Mouse (Mus musculus): ENCODE data around the gene Rnf185. TPM values are rescaled to one million over a fixed set of nuclear protein-coding genes. Genes with fewer than 3 reads are reported as not detected.

Rnf185 gene
- polyA plus RNA-seq, 1 experiment from 2014 or later: 27.6 TPM

DNA sequence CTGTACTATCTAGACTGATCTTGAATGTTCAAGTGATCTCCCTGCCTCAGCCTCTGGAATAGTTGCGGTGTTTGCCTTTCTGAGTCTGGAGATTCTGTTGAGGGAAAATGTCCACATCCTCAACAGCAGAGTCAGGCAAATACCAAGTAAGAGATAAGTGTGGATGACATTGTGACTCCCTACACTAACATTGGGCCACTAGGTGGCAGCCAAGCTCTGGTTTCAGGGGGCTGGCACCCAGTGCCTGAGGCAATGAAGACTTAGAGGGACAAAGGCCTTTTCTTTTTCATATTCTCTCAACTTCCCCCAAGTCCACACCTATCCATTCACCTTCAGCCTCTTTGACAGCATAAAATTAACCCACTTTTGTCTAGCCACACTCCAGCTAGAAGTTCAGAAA, 20.3 kb upstream of the Rnf185 start:
- Histone ChIP-seq H3K36me3 (no peaks in the 10 kb centered on the region), H3K9ac (no peak overlapping the region), H3K4me3 (replicated peaks) (no peak overlapping the region), H3K9me3 (no peaks in the 10 kb centered on the region), H3K4me1 (no peaks in the 10 kb centered on the region), H3K27ac (no peak overlapping the region), H3K4me2 (no peak overlapping the region), H3K27me3 (replicated peaks) (no peaks in the 10 kb centered on the region)
- WGBS: 29% methylated on average over 1 of the region's 1 CpGs
- peak; percentile 72 for ATAC-seq (ENCODE audit: insufficient read depth, low FRiP score, low read depth)

DNA sequence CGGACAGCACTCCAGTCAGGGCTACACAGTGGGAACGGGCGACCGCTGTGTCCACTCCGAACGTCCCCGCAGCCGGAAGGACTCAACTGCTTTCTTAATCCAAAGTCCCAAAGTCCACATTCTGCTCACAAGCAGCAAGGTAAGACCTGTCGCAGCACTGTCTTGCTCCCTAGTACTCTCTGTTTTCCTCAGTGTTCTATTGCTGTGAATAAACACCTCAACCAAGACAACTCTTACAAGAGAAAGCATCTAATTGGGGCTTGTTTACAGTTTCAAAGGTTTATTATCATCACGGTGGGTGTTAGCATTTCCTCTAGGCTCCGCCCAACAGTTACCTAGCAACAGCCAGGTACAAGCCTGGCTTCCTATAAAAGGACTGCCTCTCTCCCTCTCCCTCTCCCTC, 19.3 kb upstream of the Rnf185 start:
- H3K4me2 ChIP-seq: no peak overlapping the region
- H3K4me1 ChIP-seq: no peaks in the 10 kb centered on the region
- no peaks in the 10 kb centered on the region for H3K36me3 ChIP-seq
- no peaks in the 10 kb centered on the region for H3K9me3 ChIP-seq
- no peak overlapping the region for H3K9ac ChIP-seq
- no peak for ATAC-seq (ENCODE audit: insufficient read depth, low FRiP score, low read depth)
- WGBS: 31% methylated on average over 11 of the region's 11 CpGs
- no peaks in the 10 kb centered on the region for H3K27me3 ChIP-seq (replicated peaks)
- no peak overlapping the region for H3K4me3 ChIP-seq (replicated peaks)
- H3K27ac ChIP-seq: no peak overlapping the region

DNA sequence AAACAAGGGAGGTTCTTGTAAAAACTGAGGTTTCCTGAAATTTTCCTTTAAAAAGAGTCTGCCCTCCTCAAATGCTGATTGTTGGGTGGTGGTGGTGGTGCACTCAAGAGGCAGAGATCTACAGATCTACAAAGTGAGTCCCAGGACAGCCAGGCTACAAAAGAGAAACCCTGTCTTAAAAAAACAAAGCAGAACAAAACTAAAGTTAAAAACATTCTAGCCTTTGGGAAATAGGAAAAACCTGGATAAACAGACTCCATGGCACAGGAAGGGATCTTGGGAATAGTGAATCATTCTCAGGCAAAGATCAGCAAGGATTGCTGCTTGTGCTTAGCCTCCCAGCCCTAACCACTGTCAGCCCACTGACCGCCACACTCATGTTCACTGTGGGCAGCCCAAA, 10.7 kb upstream of the Rnf185 start:
- no peak for ATAC-seq (ENCODE audit: insufficient read depth, low FRiP score, low read depth)
- no peak overlapping the region for H3K27ac ChIP-seq
- 100% methylated on average over 1 of the region's 1 CpGs for WGBS
- H3K4me3 ChIP-seq (replicated peaks): no peak overlapping the region
- no peaks in the 10 kb centered on the region for H3K4me1 ChIP-seq
- H3K36me3 ChIP-seq: no peaks in the 10 kb centered on the region
- no peaks in the 10 kb centered on the region for H3K27me3 ChIP-seq (replicated peaks)
- H3K4me2 ChIP-seq: no peak overlapping the region
- no peaks in the 10 kb centered on the region for H3K9me3 ChIP-seq
- H3K9ac ChIP-seq: no peak overlapping the region

DNA sequence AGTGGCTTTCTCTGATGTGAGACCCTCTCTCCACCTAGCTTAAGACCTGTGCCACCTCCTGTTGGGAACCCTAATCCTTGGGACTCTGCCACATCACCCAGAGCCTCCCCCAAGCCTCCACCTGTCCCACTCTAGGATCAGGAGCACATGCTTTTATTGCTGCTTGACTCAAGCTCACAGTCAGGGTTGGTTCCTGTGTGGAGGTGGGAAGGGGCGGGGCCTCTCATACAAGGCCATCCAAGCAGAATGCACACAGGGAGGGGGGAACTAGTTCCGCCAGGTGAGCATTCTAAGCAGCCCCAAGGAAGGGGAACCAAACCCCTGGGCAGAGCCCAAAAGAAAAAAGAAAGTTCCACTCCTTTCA, 6.9 kb upstream of the Rnf185 start:
- no peak overlapping the region for H3K9ac ChIP-seq
- H3K27ac ChIP-seq: no peak overlapping the region; the same call in 1 of the 2 replicates
- ATAC-seq (ENCODE audit: insufficient read depth, low FRiP score, low read depth): peak; percentile 34

DNA sequence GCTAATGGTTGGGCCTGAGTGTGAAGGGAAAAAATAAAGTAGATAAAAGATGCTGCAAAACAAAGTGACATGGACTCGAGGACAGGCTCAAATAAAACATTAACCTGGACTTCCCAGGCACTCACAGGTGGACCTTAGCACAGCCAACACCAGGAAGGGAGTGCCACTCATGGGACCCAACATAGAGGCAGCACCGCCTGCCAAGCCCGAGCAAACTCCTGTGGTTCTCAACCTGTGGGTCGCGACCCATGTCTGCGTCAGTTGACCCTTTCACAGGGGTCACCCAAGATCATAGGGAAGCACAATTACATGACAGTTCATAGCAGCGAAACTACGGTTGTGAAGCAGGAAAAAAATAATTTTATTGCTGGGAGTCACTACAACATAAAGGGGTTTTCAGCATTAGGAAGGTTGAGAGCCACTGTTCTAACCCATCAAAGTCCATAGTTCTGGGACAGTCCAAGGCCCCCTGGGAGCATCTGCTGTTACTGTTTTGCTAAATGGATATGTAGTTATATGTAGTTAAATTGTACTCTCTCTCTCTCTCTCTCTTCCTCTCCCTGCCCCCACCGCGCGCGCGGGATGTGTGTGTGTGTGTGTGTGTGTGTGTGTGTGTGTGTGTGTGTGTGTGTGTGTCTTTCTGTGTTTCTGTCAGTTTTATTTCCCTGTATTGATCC, 6.4 kb upstream of the Rnf185 start:
- Histone ChIP-seq H3K4me2 (no peak overlapping the region), H3K27ac (no peak overlapping the region; the same call in 1 of the 2 replicates), H3K36me3 (peaks cover 7% of the 10 kb centered on the region; the same call in 1 of the 2 replicates), H3K9me3 (no peaks in the 10 kb centered on the region), H3K4me1 (peaks cover under 1% of the 10 kb centered on the region), H3K27me3 (replicated peaks) (no peaks in the 10 kb centered on the region), H3K9ac (no peak overlapping the region), H3K4me3 (replicated peaks) (no peak overlapping the region)
- WGBS: 76% methylated on average over 12 of the region's 13 CpGs
- peak; percentile 66 for ATAC-seq (ENCODE audit: insufficient read depth, low FRiP score, low read depth)

More for the DNA sequence above, 6.9 kb upstream of the Rnf185 start:
- Histone ChIP-seq H3K4me2 (no peak overlapping the region), H3K4me1 (no peaks in the 10 kb centered on the region), H3K4me3 (replicated peaks) (no peak overlapping the region), H3K27me3 (replicated peaks) (no peaks in the 10 kb centered on the region), H3K36me3 (peaks cover 6% of the 10 kb centered on the region; the same call in 1 of the 2 replicates), H3K9me3 (no peaks in the 10 kb centered on the region)
- 83% methylated on average over 2 of the region's 2 CpGs for WGBS

DNA sequence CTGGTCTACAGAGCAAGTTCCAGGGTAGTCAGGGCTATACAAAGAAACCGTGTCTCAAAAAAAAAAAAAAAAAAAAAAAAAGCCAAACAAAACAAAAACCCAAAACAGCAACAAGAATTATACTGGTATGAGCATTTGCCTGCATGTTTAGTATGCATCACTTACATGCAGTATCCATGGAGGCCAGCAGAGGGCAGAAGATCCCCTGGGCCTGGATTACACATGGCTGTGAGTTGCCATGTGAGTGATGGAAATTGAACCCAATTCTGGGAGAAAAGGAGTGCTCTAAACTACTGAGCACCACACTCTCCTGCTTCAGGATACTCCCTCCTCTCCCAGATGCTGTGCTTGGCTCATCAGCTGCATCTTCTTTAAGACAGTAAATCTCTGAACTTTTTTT, 4.2 kb upstream of the Rnf185 start:
- Histone ChIP-seq H3K4me2 (no peak overlapping the region), H3K4me1 (peaks cover 4% of the 10 kb centered on the region), H3K9me3 (no peaks in the 10 kb centered on the region), H3K27me3 (replicated peaks) (no peaks in the 10 kb centered on the region), H3K36me3 (peaks cover 7% of the 10 kb centered on the region; the same call in 1 of the 2 replicates), H3K4me3 (replicated peaks) (no peak overlapping the region), H3K9ac (no peak overlapping the region), H3K27ac (no peak overlapping the region)
- no peak for ATAC-seq (ENCODE audit: insufficient read depth, low FRiP score, low read depth)
- WGBS: 20% methylated on average over 1 of the region's 1 CpGs

DNA sequence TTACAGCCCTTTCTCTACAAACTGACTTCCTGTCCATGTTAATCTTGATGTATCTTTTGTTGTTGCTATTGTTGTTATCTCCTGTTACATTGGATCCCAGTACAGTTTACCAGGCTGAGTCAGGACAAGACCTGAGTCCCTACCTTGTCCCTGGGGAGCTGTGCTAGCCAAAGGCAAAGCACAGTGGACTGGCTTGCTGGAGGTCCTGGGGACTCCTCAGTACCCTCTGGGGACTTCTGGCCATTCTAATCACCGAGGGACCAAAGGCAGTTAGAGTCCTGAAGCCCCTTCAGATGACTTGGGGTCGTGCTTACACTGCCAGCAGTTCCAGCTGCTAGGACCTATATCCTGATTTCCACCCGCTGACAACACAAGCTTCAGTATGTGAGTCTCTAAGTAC, 2.3 kb upstream of the Rnf185 start:
- H3K4me3 ChIP-seq (replicated peaks): no peak overlapping the region
- peaks cover 7% of the 10 kb centered on the region; the same call in 1 of the 2 replicates for H3K36me3 ChIP-seq
- no peaks in the 10 kb centered on the region for H3K9me3 ChIP-seq
- no peaks in the 10 kb centered on the region for H3K27me3 ChIP-seq (replicated peaks)
- 94% methylated on average over 3 of the region's 3 CpGs for WGBS
- no peak overlapping the region for H3K4me2 ChIP-seq
- H3K4me1 ChIP-seq: peaks cover 12% of the 10 kb centered on the region
- no peak overlapping the region for H3K9ac ChIP-seq
- H3K27ac ChIP-seq: no peak overlapping the region
- ATAC-seq (ENCODE audit: insufficient read depth, low FRiP score, low read depth): no peak

DNA sequence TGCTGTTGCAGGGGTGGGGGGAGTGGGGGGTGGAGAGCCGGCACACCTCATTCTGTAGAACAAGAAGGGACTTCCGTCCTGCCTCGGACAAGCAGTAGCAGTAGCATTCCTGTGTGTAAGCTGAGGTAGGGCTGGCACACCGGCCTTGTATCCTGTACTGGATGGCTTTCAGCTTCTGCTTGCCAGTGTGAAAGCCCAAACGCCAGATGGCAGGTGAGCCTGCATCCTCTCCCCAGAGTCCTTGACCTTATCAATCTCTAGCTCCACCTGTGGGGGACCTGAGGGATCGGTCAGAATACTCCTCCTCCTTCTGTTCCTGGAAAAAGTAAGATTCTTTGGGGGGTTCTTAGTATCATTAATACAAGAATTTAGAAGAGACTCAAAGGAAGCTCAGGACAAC, 1.3 kb upstream of the Rnf185 start:
- ATAC-seq (ENCODE audit: insufficient read depth, low FRiP score, low read depth): no peak

DNA sequence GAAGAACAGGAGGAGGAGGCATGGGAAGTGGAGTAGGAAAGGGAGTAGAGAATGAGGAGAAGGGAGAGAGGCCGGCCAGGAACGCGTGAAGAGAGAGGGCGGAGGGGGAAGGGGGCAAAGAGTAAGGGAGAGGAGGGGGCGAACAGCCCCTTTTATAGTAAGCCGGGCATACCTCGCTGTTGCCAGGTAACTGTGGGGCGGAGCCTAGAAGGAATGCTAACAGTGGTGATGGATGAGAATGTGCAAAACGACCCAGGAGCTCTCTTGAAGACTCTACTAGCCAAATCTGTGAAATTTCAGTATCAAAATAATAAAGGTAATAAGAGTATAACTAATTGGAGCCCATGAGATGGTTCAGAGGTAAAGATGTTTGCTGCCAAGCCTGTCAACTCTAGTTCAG, 606 bp upstream of the Rnf185 start:
- ATAC-seq (ENCODE audit: insufficient read depth, low FRiP score, low read depth): 0 out of 2 replicates have a peak, but pooled peaks have one; percentile 16
- peak overlapping the region; percentile 63 for H3K9ac ChIP-seq
- no peaks in the 10 kb centered on the region for H3K27me3 ChIP-seq (replicated peaks)
- H3K4me2 ChIP-seq: peak overlapping the region; percentile 89
- peak overlapping the region; percentile 94 for H3K4me3 ChIP-seq (replicated peaks)
- H3K9me3 ChIP-seq: no peaks in the 10 kb centered on the region
- WGBS: under 1% methylated on average over 9 of the region's 9 CpGs
- H3K27ac ChIP-seq: peak overlapping the region; percentile 93
- peaks cover 7% of the 10 kb centered on the region; the same call in 1 of the 2 replicates for H3K36me3 ChIP-seq
- H3K4me1 ChIP-seq: peaks cover 12% of the 10 kb centered on the region

More for the DNA sequence above, 1.3 kb upstream of the Rnf185 start:
- no peak overlapping the region for H3K27ac ChIP-seq
- H3K9me3 ChIP-seq: no peaks in the 10 kb centered on the region
- 50% methylated on average over 6 of the region's 6 CpGs for WGBS
- peaks cover 12% of the 10 kb centered on the region for H3K4me1 ChIP-seq
- H3K9ac ChIP-seq: no peak overlapping the region
- H3K4me3 ChIP-seq (replicated peaks): peak overlapping the region; percentile 94
- H3K36me3 ChIP-seq: peaks cover 7% of the 10 kb centered on the region; the same call in 1 of the 2 replicates
- peak overlapping the region; percentile 89 for H3K4me2 ChIP-seq
- H3K27me3 ChIP-seq (replicated peaks): no peaks in the 10 kb centered on the region

DNA sequence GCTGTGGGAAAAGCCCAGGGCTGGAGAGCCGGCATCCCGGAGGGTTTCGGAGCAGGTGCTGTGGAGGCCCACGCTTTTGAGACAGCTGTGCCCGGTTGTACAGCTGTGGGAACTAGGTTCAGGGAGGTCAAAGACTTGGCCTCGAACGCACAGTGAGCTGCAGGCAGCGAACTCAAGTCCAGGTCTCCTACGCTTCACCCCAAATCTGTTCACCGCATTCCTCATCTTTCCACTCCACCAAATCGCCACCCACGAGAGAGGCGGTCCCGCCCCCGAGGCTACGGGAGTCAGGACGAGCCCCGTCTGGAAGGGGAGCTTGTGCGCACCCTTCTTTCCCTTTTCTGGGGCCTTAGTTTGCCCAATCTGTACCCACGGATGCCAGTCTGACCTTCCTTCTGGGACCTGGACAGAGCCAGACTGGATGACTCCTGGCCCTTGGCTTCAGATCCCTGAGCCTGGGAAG, 431 bp downstream of the Rnf185 start:
- WGBS: under 1% methylated on average over 20 of the region's 20 CpGs
- peak; percentile 36 for ATAC-seq (ENCODE audit: insufficient read depth, low FRiP score, low read depth)
- peaks cover 12% of the 10 kb centered on the region for H3K4me1 ChIP-seq
- no peaks in the 10 kb centered on the region for H3K9me3 ChIP-seq
- H3K27me3 ChIP-seq (replicated peaks): no peaks in the 10 kb centered on the region
- H3K9ac ChIP-seq: peak overlapping the region; percentile 89
- peak overlapping the region; percentile 89 for H3K4me2 ChIP-seq
- peaks cover 7% of the 10 kb centered on the region; the same call in 1 of the 2 replicates for H3K36me3 ChIP-seq
- peak overlapping the region; percentile 93 for H3K27ac ChIP-seq
- peak overlapping the region; percentile 94 for H3K4me3 ChIP-seq (replicated peaks)

DNA sequence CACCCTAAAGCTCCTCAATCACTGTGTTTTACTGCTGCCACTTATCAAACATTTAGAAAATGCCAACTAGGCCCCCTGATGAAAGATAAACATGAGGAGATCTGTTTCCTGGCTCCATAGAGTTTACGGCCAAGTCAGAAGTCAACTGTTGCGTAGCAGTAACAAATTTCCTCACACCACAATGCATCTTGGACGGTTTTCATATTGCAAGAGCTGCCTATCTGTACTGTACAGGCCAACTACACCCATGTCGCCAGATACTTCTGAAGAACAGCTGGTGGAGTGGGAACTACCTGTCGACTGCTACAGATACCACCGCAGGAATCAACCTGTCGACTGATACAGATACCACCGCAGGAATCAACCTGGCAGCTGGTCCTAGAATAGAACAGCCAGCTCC, 7.3 kb downstream of the Rnf185 start:
- no peak for ATAC-seq (ENCODE audit: insufficient read depth, low FRiP score, low read depth)
- H3K9me3 ChIP-seq: no peaks in the 10 kb centered on the region
- H3K4me3 ChIP-seq (replicated peaks): no peak overlapping the region
- H3K9ac ChIP-seq: no peak overlapping the region
- no peaks in the 10 kb centered on the region for H3K27me3 ChIP-seq (replicated peaks)
- no peaks in the 10 kb centered on the region for H3K4me1 ChIP-seq
- no peak overlapping the region for H3K4me2 ChIP-seq
- no peaks in the 10 kb centered on the region for H3K36me3 ChIP-seq
- H3K27ac ChIP-seq: no peak overlapping the region
- 73% methylated on average over 8 of the region's 8 CpGs for WGBS

DNA sequence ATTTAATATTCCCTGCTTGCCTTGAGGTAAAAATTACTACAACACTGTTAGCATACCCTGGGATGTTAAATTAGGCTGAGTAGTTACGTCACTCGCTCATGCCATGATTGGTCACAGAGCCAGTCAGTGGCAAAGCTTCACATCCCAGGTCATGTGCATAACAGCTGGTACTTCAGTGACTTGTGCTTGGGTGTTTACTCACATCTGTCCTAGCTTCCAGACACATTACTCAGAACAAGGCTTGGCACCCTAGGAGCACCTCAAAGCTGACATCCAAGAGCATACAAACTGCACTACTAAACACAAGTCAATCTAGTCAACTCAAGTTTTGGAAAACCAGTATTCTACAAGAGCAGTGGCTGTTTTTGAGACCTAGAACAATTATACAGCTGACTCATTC, 9.1 kb downstream of the Rnf185 start:
- Histone ChIP-seq H3K4me2 (no peak overlapping the region), H3K27me3 (replicated peaks) (no peaks in the 10 kb centered on the region), H3K9ac (no peak overlapping the region), H3K4me1 (no peaks in the 10 kb centered on the region), H3K27ac (no peak overlapping the region), H3K4me3 (replicated peaks) (no peak overlapping the region), H3K36me3 (no peaks in the 10 kb centered on the region), H3K9me3 (no peaks in the 10 kb centered on the region)
- WGBS: 91% methylated on average over 2 of the region's 2 CpGs
- ATAC-seq (ENCODE audit: insufficient read depth, low FRiP score, low read depth): no peak
